Mouse (Mus musculus): ENCODE measurements around the gene Tuba3a.

GRCm38 (mm10) chr6:125317077-125317476 lies 31.2 kb upstream of the Tuba3a start:
- TF ChIP-seq TAL1 (IDR thresholded peaks at IDR 0.05; ENCODE audit: low read length) (no peak), GATA1 (IDR thresholded peaks at IDR 0.05; ENCODE audit: low read length) (no peak)

Measured in erythroblast, embryonic 14.5 days (primary cell).